Mouse (Mus musculus) retina, postnatal 1 day (tissue): ENCODE measurements around the gene Myo9b.

Source experiments
- DNase-seq: peaks from one replicate; pipeline ENCODE4 v3.0.0-alpha.2; 2012

Gene Myo9b

DNA sequence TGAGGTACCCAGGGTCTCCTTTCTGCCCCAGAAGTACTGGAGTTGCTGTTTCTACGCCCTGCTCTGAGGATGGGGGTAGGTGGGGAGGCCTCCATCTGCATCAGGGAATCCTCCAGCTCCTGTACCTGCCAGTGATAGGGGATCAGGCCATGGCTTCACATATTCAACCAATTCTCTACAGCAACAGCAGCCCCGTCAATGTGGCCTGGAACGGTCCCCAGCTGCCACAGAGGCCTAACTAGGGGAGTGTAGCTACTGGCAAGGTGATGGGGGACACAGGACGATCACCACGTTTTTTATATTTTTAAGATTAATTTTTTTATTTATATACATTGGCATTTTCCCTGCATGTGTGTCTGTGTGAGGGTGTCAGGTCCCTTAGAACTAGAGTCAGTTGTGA, 119.9 kb downstream of the Myo9b start:
- no peak for DNase-seq

GRCm38 (mm10) chr8:71392871-71393270, 120.4 kb downstream of the Myo9b start:
- peak; percentile 89 for DNase-seq

DNA sequence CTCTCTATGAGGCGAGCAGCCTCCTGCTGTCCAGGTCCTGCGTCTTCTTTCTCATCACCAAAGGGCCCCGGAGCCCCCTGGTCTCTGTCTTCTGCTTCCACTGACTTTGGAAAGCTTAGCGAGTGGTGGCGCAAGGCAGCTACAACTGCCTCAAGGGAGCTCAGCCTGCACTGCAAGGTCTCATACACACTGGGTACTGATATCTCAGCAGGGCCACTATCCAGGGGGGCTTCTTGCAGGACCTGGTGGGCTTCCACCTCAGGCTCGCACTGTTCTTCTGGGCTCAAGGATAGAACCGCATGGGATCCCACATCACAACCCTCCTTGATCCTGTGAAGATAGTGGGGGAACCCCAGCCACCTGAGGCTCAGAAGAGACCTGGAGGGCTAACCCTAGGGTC, 122.0 kb downstream of the Myo9b start:
- DNase-seq: no peak

GRCm38 (mm10) chr8:71395071-71395470, 122.6 kb downstream of the Myo9b start:
- no peak for DNase-seq

DNA sequence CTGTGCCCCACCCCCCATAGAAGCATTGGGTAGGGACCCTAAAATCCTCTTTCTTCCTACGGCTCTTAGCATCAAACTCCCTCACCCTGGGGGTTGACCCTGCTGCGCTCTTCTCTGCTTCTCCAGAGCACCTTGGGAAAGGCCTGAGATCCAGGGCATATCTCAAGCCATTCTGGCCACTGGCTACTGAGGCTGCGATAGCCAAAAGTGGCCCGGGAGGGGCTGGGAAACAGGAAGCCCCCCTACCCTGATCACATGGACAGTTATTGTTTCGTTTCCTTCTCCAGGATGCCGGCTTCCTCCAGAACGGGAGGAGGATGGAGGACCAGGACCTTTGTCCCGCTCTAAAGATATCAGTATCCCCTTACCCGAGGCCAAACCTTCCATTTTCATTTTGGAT, 123.1 kb downstream of the Myo9b start, which contains the start of gene Ushbp1:
Gene Ushbp1, minus strand, starts transcription at position 174 of the 400 bp plus-strand sequence.
- no peak for DNase-seq

GRCm38 (mm10) chr8:71396639-71397305, 124.3 kb downstream of the Myo9b start, which contains the start of gene Babam1:
Gene Babam1, plus strand, starts transcription at chr8:71396861.
- peak; percentile 98 for DNase-seq

GRCm38 (mm10) chr8:71397701-71398100, 125.2 kb downstream of the Myo9b start:
- DNase-seq: no peak

GRCm38 (mm10) chr8:71400826-71401225, 128.3 kb downstream of the Myo9b start:
- DNase-seq: no peak

GRCm38 (mm10) chr8:71401454-71401853, 128.9 kb downstream of the Myo9b start:
- no peak for DNase-seq

DNA sequence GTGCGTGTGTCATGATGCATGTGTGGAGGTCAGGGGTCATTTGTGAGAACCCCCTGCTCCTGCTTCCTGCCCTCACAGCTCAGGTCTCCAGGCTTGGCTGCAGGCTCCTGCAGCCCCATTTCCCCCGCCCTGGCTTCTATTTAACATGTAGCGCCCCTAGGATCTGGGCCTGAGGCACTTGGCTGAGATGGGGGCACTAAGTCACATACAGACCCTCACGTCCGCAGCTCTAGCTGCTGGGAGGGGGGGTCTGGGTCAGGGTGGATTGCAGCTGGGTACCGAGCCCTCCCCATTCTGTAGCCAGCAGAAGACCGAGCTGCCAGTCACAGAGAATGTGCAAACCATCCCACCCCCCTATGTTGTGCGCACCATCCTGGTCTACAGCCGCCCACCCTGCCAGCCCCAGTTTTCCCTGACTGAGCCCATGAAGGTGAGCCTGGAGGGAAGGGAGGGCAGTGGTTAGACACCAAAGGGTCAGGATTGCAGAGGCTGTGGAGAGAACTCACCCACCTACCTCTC, 130.0 kb downstream of the Myo9b start:
- DNase-seq: no peak

DNA sequence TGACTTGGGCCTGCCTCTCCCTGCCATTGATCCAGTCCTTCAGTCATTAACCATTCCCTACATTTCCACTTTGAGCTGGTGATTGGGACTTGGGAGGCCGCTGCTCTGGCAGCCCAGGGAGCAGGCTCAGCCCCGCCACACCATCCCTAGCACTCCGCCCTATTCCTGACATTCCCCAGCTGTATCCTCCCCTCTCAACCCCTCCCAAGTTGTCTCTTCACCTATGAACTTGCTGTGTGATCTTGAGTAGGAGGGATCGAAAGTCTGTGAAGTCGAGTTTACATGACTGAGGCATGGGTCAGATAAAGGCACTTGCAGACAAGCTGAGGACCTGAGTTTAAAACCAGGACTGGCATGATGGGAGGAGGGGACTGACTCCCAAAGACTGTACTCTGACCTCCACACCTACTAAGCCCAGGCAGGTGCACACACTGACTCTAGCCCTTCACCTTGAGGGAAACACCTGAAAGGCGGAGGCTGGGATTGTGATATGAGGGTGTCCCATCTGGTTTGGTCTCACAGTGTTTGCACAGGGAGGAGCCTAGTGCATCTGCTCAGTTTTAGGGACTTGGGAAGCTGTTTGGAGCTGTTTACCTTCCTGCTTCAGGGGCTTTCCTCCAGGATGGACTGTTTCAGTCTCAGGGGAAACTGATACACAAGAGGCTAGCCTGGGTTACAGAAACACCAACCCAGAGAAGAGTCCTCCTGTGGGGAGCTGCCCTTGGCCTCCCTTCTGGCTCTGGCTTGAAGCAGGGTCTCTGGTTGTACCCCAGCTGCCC, 130.8 kb downstream of the Myo9b start:
- DNase-seq: no peak

DNA sequence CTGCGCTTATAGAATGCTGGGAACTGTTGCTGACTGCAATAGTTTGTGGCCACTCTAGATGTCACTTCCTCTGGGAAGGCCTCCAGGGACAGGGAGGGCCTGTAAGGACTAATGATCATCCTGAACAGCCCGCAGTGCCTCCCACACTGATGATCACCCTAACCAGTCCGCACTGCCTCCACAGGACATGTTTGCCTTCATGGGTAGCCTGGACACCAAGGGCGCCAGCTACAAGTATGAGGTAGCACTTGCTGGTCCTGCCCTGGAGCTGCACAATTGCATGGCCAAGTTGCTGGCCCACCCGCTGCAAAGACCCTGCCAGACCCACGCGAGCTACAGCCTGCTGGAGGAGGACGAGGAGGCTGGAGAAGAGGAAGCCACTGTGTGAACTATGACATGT, 131.5 kb downstream of the Myo9b start:
- DNase-seq: no peak

- peak; percentile 49 for DNase-seq
Observed at GRCm38 (mm10) chr8:71404951-71405351, 132.4 kb downstream of the Myo9b start.

DNA sequence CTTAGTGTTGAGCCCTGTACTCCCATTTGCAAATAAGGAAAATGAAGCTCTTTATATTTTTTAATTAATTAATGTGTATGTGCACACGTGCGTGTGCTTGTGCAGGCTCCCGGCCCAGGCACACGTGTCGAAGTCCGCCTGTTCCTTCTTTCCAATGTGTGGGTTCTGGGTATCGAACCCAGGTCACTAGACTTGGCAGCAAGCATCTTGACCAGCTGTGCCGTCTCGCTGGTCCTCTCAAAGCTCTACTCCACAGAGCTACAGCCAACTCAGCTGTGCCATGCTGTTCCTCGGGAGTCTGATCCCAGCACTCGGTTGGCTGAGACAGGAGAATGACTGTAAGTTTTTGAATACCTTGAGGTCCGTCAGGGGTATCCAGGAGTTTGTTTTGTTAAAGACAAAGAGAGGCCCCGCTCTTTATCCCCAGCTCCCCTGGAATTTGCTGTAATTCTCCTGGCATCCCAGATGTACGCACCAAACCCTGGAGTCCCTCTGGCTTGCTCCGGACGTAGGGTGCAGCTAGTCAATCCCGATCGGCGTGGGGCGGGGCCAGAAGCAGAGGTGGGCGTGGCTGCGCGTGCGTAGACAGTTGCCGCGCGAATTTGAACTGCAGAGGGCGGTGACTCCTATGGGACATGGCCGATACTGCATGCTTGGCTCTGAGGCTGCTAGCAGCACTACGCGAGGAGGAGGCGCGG, 133.0 kb downstream of the Myo9b start, which contains the start of gene Ankle1:
Gene Ankle1, plus strand, starts transcription at position 610 of the 698 bp plus-strand sequence.
- DNase-seq: peak; percentile 95

GRCm38 (mm10) chr8:71406099-71407015, 133.8 kb downstream of the Myo9b start:
- DNase-seq: peak; percentile 83

GRCm38 (mm10) chr8:71407441-71407840, 134.9 kb downstream of the Myo9b start:
- DNase-seq: no peak

DNA sequence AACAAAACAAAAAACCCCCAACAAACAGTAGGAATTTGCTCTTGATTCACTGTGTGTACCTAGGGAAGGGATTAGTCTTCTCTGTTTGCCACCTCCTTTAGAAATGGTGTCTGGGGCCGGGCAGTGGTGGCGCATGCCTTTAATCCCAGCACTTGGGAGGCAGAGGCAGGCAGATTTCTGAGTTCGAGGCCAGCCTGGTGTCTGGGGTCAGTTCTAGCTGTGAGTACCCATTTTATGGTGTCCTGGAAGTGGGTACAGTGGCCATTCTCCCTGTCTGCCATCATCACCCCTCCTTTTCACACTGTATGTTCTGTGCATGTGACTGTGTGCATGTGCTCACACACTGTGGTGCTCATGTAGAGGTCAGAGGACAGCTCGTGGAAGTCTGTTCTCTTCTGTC, 135.7 kb downstream of the Myo9b start:
- no peak for DNase-seq
